Mouse (Mus musculus) NIH3T3 (cell line): ENCODE data around the gene Tmcc1.
A peak's percentile ranks its signal among the peaks of the same experiment; 100 is the strongest.
"Not testable (repeated sequence)": the region's sequence is repeated elsewhere in the genome, so short reads cannot be mapped to it uniquely, and the experiment has no call there.

ENCODE experiments used
- DNase-seq: peaks from one replicate; pipeline ENCODE4 v3.0.0-alpha.2; 2012; ENCODE audit warnings: low read depth

Tmcc1 gene

GRCm38 (mm10) chr6:116193394-116194393 is at the start of gene Tmcc1:
Gene Tmcc1, minus strand, starts transcription at chr6:116193486.
- DNase-seq, result peak; percentile 99

GRCm38 (mm10) chr6:116240371-116240770 is 47.1 kb upstream of the Tmcc1 start:
- peak; percentile 46 for DNase-seq

- DNase-seq, result no peak
Observed at GRCm38 (mm10) chr6:116238083-116238482, 44.8 kb upstream of the Tmcc1 start.

GRCm38 (mm10) chr6:116235336-116235735 is 42.0 kb upstream of the Tmcc1 start:
- DNase-seq, result no peak

GRCm38 (mm10) chr6:116234821-116235220 is 41.5 kb upstream of the Tmcc1 start:
- not testable (repeated sequence) for DNase-seq

- peak; percentile 86 for DNase-seq
Observed at GRCm38 (mm10) chr6:116228785-116229525, 35.7 kb upstream of the Tmcc1 start.

GRCm38 (mm10) chr6:116227767-116228166 is 34.5 kb upstream of the Tmcc1 start:
- no peak for DNase-seq

- DNase-seq, result peak; percentile 99
Observed at GRCm38 (mm10) chr6:116207729-116208534, 14.6 kb upstream of the Tmcc1 start, which contains the start of gene Washc2. Gene Washc2, plus strand, starts transcription at chr6:116208038.

- no peak for DNase-seq
Observed at GRCm38 (mm10) chr6:116199682-116200081, 6.4 kb upstream of the Tmcc1 start.

- peak; percentile 81 for DNase-seq
Observed at GRCm38 (mm10) chr6:116198173-116198572, 4.9 kb upstream of the Tmcc1 start.

GRCm38 (mm10) chr6:116195811-116196210 is 2.5 kb upstream of the Tmcc1 start:
- no peak for DNase-seq

- DNase-seq, result no peak
Observed at GRCm38 (mm10) chr6:116192809-116193311, 426 bp downstream of the Tmcc1 start.

- no peak for DNase-seq
Observed at GRCm38 (mm10) chr6:116189417-116189816, 3.9 kb downstream of the Tmcc1 start.

GRCm38 (mm10) chr6:116186485-116186884 is 6.8 kb downstream of the Tmcc1 start:
- DNase-seq, result no peak

- DNase-seq, result no peak
Observed at GRCm38 (mm10) chr6:116183509-116183908, 9.8 kb downstream of the Tmcc1 start.

GRCm38 (mm10) chr6:116180731-116181130 is 12.6 kb downstream of the Tmcc1 start:
- DNase-seq, result no peak

GRCm38 (mm10) chr6:116178376-116178775 is 14.9 kb downstream of the Tmcc1 start:
- no peak for DNase-seq

GRCm38 (mm10) chr6:116173511-116174099 is 19.7 kb downstream of the Tmcc1 start:
- DNase-seq, result not testable (repeated sequence)

GRCm38 (mm10) chr6:116166383-116166782 is 26.9 kb downstream of the Tmcc1 start:
- no peak for DNase-seq

- DNase-seq, result no peak
Observed at GRCm38 (mm10) chr6:116154854-116155624, 38.2 kb downstream of the Tmcc1 start.
